9 mouse cellular contexts compared by ENCODE assay signal in the genomic region with DNA sequence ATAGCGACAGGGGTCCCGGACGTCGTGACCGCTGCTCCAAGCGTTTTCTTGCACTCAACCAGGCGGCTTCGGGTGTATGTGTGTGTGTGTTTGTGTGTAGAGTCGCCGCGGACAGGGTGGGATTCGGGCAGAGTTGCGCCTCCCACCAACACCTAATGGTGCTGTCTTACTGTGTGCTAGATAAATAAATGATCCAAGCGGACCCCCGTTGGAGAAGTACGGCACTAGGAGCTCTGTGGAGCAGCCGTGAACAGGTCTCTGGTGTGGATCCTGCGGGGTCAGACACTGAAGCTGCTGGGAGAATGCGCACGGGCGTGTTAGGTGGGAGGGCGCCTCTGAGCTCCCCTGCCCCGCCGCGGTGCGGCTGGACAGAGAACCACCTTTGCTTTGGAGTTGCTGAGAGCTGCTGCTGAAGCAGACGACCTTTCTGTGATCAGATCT. TPM values are rescaled to one million over a fixed set of nuclear protein-coding genes. Genes with fewer than 3 reads are reported as not detected.
A peak's percentile ranks its signal among the peaks of the same experiment; 100 is the strongest.
DNase-seq lines count a peak whose midpoint lies in the region; ATAC-seq and TF ChIP-seq lines count a peak whose summit lies in the region.
"Had no signal": no experiment of that assay in that cellular context is flagged by ENCODE, and none has a peak within 500 bp of the region (broad histone marks: within the 10 kb centered on the region; RNA-seq: fewer than 3 reads in every experiment).

No protein-coding gene starts in this region.

- H3K36me3 ChIP-seq in forebrain, postnatal 0 days (ENCODE audit: insufficient read depth) = no peaks in the 10 kb centered on the region
- no peaks in the 10 kb centered on the region for H3K36me3 ChIP-seq in neural tube, embryonic 15.5 days

- H3K27ac ChIP-seq in forebrain, postnatal 0 days (ENCODE audit: low read depth, low read length) = peak overlapping the region; percentile 93
- H3K27ac ChIP-seq in neural tube, embryonic 15.5 days (replicated peaks) = peak overlapping the region; percentile 96

- 3% methylated on average over 27 of the region's 27 CpGs for WGBS in forebrain, postnatal 0 days
- 1% methylated on average over 27 of the region's 27 CpGs for WGBS in neural tube, embryonic 15.5 days

- H3K4me3 ChIP-seq in forebrain, postnatal 0 days (ENCODE audit: low read depth, low read length) = peak overlapping the region; percentile 87
- H3K4me3 ChIP-seq in neural tube, embryonic 15.5 days (replicated peaks) = peak overlapping the region; percentile 80
- H3K4me3 ChIP-seq: erythroblast, embryonic 14.5 days had no signal

- H3K4me1 ChIP-seq in forebrain, postnatal 0 days (ENCODE audit: insufficient read depth) = no peaks in the 10 kb centered on the region
- peaks cover 7% of the 10 kb centered on the region; the same call in 1 of the 2 replicates for H3K4me1 ChIP-seq in neural tube, embryonic 15.5 days

- intact Hi-C loops in left cerebral cortex, postnatal 10 days (cut with DNase I) = loop anchor here (5.0 kb wide), 1 partner anchor 481 kb away; no protein-coding TSS in a partner anchor

- 0 out of 2 replicates have a peak, but pooled peaks cover 4% of the 10 kb centered on the region for H3K27me3 ChIP-seq in forebrain, postnatal 0 days (ENCODE audit: insufficient read depth, low read length)
- H3K27me3 ChIP-seq in neural tube, embryonic 15.5 days (replicated peaks) = peaks cover 6% of the 10 kb centered on the region; the same call in 1 of the 2 replicates

- DNase-seq in adrenal gland, postnatal 25 days = peak; percentile 2
- no peak for DNase-seq in adrenal gland, adult 8-10 months
- peak; percentile 72 for DNase-seq in cerebellum, adult 18-20 months
- DNase-seq in forebrain, postnatal 0 days = no peak
- DNase-seq in left cerebral cortex, postnatal 10 days (ENCODE audit: extremely low spot score in 1 of 2, low spot score in 2 of 2) = peak; percentile 23 to 52
- no peak for DNase-seq in spleen, postnatal 36 days (ENCODE audit: low spot score in 2 of 2)

- no peaks in the 10 kb centered on the region for H3K9me3 ChIP-seq in forebrain, postnatal 0 days (ENCODE audit: low read length)
- no peaks in the 10 kb centered on the region for H3K9me3 ChIP-seq in neural tube, embryonic 15.5 days (replicated peaks)

- ATAC-seq in forebrain, postnatal 0 days = peak; percentile 7
- ATAC-seq in neural tube, embryonic 15.5 days (ENCODE audit: low FRiP score) = peak; percentile 53
- no peak for ATAC-seq in inflammation-experienced regulatory T-cells, adult 6 months

- H3K4me2 ChIP-seq in forebrain, postnatal 0 days (ENCODE audit: low read depth) = peak overlapping the region; percentile 69
- H3K4me2 ChIP-seq in neural tube, embryonic 15.5 days = peak overlapping the region; percentile 65

- TF ChIP-seq CTCF in forebrain, postnatal 0 days (IDR thresholded peaks at IDR 0.05; ENCODE audit: low read depth) = peak; percentile 2; the same call in 1 of the 2 replicates

- peak overlapping the region; percentile 90 for H3K9ac ChIP-seq in forebrain, postnatal 0 days
- peak overlapping the region; percentile 91 for H3K9ac ChIP-seq in neural tube, embryonic 15.5 days (replicated peaks)

RNA-seq across cellular contexts. Expression of gene Nrg3, which starts 0.9 kb away (rescaled TPM):
- total RNA-seq in adrenal gland, postnatal 25 days (2021) = 3.7 and 6.1 TPM in 2 replicates
- total RNA-seq in adrenal gland, adult 8-10 months (2022) = 10 to 100 TPM in 1 of 4 experiments, 1 to 10 TPM in 3; 3.7 to 10.8 (median 6.6) TPM
- total RNA-seq in forebrain, postnatal 0 days (2014; rRNA removed) = 26.7 and 33.1 TPM in 2 replicates
- polyA plus RNA-seq in forebrain, postnatal 0 days (2015; fragmentation: Nextera tagmentation; extraction: Ambion mirVana) = 3.8 and 8.1 TPM in 2 replicates
- 10 to 100 TPM; 80.0 to 80.8 TPM for total RNA-seq in left cerebral cortex, postnatal 10 days (2021)
- 12.2 and 17.0 TPM in 2 replicates for polyA plus RNA-seq in neural tube, embryonic 15.5 days (2015; fragmentation: Nextera tagmentation; extraction: Ambion mirVana)
- polyA plus RNA-seq in inflammation-experienced regulatory T-cells, adult 6 months (2017; shearing (Covaris generic)) = not detected
- polyA plus RNA-seq: erythroblast, embryonic 14.5 days had no signal

Comparison
In these comparisons a context has a peak if more than half of its experiments do, and no peak if none do; other contexts are left out.
1. DNase-seq: peak in adrenal gland, postnatal 25 days (single experiment), cerebellum, adult 18-20 months (2 of 2) and left cerebral cortex, postnatal 10 days (2 of 2); none in adrenal gland, adult 8-10 months (single experiment), forebrain, postnatal 0 days (single experiment) and spleen, postnatal 36 days (0 of 2).